Mouse (Mus musculus) B cell, adult 62 days (primary cell): ENCODE measurements around the gene Gpr180. TPM values are rescaled to one million over a fixed set of nuclear protein-coding genes. Genes with fewer than 3 reads are reported as not detected.

Source experiments
- total RNA-seq: library from RNA; stranded (reverse); gene quantifications from 4 replicates; pipeline ENCODE4 v1.2.4, GENCODE M21; 2023

The Gpr180 gene
- 10.4 to 12.4 TPM (median 11.3 TPM) in 4 replicates for total RNA-seq

DNA sequence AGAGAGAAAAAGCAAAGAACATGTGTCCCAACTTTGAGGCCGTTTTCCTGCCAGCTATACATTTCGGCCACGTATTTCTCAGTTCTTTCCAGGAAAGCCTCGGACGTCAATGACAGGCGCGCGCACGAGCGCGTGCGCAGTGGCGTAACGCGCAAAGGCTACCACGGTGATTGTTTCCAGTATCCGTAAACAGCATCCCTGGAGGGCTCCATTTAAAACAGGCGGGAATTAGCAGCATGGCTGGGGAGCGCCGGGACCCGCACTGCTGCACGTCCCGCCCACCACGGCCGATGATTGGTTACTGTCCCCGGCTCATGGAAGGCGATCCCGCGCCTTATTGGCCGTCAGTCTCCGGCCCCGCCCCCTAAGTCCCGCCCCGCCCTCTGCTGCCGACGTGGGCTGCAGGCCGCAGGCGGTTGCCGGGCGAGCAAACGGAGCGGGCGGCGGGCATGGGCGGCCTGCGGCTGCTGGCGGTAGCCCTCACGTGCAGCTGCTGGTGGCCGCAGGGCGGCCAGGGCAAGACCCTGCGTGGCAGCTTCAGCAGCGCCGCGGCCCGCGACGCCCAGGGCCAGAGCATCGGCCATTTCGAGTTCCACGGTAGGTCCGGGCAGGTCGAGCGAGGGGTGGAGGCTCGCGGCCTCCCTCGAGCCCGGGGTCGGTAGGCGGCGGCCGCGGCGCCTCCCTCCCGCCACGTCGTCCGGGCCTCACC lies at the start of gene Gpr180:
Gene Gpr180, plus strand, starts transcription at position 415 of the 709 bp plus-strand sequence.

DNA sequence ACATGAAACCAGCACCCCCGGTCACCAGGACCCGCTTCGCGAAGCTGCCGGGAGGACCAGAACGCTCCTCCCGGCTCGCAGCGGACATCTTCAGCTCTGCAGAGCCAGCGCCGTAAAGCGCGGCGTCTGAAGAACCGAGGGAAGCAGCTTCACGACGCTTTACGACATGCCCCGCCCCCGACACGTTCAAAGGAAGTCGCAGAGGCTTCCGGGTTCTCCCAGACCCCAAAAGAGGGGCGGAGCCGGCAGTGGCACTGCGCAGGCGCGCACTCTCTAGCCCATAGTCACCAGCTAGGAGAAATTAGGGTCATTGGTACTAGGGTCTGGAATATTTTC lies 4.3 kb upstream of the Gpr180 start, which contains the start of gene Tgds:
Gene Tgds, minus strand, starts transcription at position 114 of the 336 bp plus-strand sequence.

Other genes starting within 250 kb of the Gpr180 start
- 0.22 TPM in 1 of 4 replicates, not detected in the others for gene Dct, start 84.9 kb upstream of the Gpr180 start, total RNA-seq
- 15.5 to 22.5 TPM (median 17.0 TPM) in 4 replicates for gene Tgds, start 4.4 kb upstream of the Gpr180 start, total RNA-seq
- gene Sox21, start 99.9 kb downstream of the Gpr180 start, total RNA-seq, result not detected in 4 replicates
- not detected in 4 replicates for gene Gm9376, start 129.8 kb downstream of the Gpr180 start, total RNA-seq